Comparison of ENCODE assay signal across 8 mouse cellular contexts in genomic region chr13:24937108-24937838, GRCm38 (mm10). TPM values are rescaled to one million over a fixed set of nuclear protein-coding genes. Genes with fewer than 3 reads are reported as not detected.
A peak's percentile ranks its signal among the peaks of the same experiment; 100 is the strongest.
DNase-seq lines count a peak whose midpoint lies in the region; ATAC-seq lines count a peak whose summit lies in the region.

Gene Aldh5a1, minus strand, starts transcription at chr13:24937661.

- H3K27ac ChIP-seq in brown adipose tissue, adult 24 weeks (replicated peaks; ENCODE audit: low read depth, low read length), result no peak within 1 kb of the TSS
- peak within 1 kb of the TSS; percentile 57; the same call in 1 of the 2 replicates for H3K27ac ChIP-seq in forebrain, embryonic 13.5 days
- peak within 1 kb of the TSS; percentile 82 for H3K27ac ChIP-seq in heart, embryonic 16.5 days (ENCODE audit: low read length)
- peak within 1 kb of the TSS; percentile 24; the same call in 1 of the 2 replicates for H3K27ac ChIP-seq in liver, embryonic 15.5 days (replicated peaks)
- peak within 1 kb of the TSS; percentile 88 for H3K27ac ChIP-seq in neural tube, embryonic 13.5 days (replicated peaks)

- H3K4me1 ChIP-seq in brown adipose tissue, adult 24 weeks (ENCODE audit: control insufficient read depth, insufficient read depth, insufficient read length, low read length), result 0 out of 2 replicates have a peak, but pooled peaks cover 4% of the 10 kb centered on the region
- peaks cover 21% of the 10 kb centered on the region for H3K4me1 ChIP-seq in forebrain, embryonic 13.5 days
- H3K4me1 ChIP-seq in heart, embryonic 16.5 days (ENCODE audit: control insufficient read depth, insufficient read depth, low read length), result peaks cover 12% of the 10 kb centered on the region
- H3K4me1 ChIP-seq in liver, embryonic 15.5 days (replicated peaks), result peaks cover 12% of the 10 kb centered on the region
- peaks cover 27% of the 10 kb centered on the region for H3K4me1 ChIP-seq in neural tube, embryonic 13.5 days (replicated peaks)

- peak within 1 kb of the TSS; percentile 92 for H3K9ac ChIP-seq in forebrain, embryonic 13.5 days
- peak within 1 kb of the TSS; percentile 97 for H3K9ac ChIP-seq in heart, embryonic 16.5 days (ENCODE audit: low read length)
- peak within 1 kb of the TSS; percentile 56 for H3K9ac ChIP-seq in liver, embryonic 15.5 days
- peak within 1 kb of the TSS; percentile 92 for H3K9ac ChIP-seq in neural tube, embryonic 13.5 days

- H3K36me3 ChIP-seq in forebrain, embryonic 13.5 days (ENCODE audit: poor library complexity, severe bottlenecking), result no peaks in the 10 kb centered on the region
- no peaks in the 10 kb centered on the region for H3K36me3 ChIP-seq in heart, embryonic 16.5 days (ENCODE audit: control insufficient read depth, insufficient read depth)
- H3K36me3 ChIP-seq in liver, embryonic 15.5 days (replicated peaks), result no peaks in the 10 kb centered on the region
- no peaks in the 10 kb centered on the region for H3K36me3 ChIP-seq in neural tube, embryonic 13.5 days

- peak; percentile 33 to 59 for DNase-seq in CD8-positive naive resting alpha-beta T cell, adult 2 months (ENCODE audit: low read depth in 2 of 2, low spot score in 2 of 2)
- peak; percentile 82 to 86 for DNase-seq in kidney, postnatal 25 days
- peak; percentile 18 to 30 for DNase-seq in thymus, adult 18-20 months

- WGBS in forebrain, embryonic 13.5 days, result under 1% methylated on average over 75 of the region's 75 CpGs
- under 1% methylated on average over 67 of the region's 75 CpGs for WGBS in heart, embryonic 16.5 days
- WGBS in liver, embryonic 15.5 days (ENCODE audit: insufficient replicate concordance), result 2% methylated on average over 75 of the region's 75 CpGs
- WGBS in neural tube, embryonic 13.5 days, result under 1% methylated on average over 65 of the region's 75 CpGs

- ATAC-seq in forebrain, embryonic 13.5 days, result peak; percentile 89
- ATAC-seq in heart, embryonic 16.5 days (replicated peaks; ENCODE audit: extremely low read depth, insufficient read depth, low FRiP score), result peak; percentile 86
- peak; percentile 59 for ATAC-seq in liver, embryonic 15.5 days (ENCODE audit: insufficient read depth)
- peak; percentile 86 for ATAC-seq in neural tube, embryonic 13.5 days (ENCODE audit: low read depth)

- H3K4me2 ChIP-seq in forebrain, embryonic 13.5 days, result peak within 1 kb of the TSS; percentile 84
- peak within 1 kb of the TSS; percentile 62 for H3K4me2 ChIP-seq in heart, embryonic 16.5 days (ENCODE audit: low read depth, low read length)
- peak within 1 kb of the TSS; percentile 72 for H3K4me2 ChIP-seq in liver, embryonic 15.5 days
- peak within 1 kb of the TSS; percentile 82 for H3K4me2 ChIP-seq in neural tube, embryonic 13.5 days

- H3K9me3 ChIP-seq in forebrain, embryonic 13.5 days (replicated peaks), result no peaks in the 10 kb centered on the region
- H3K9me3 ChIP-seq in heart, embryonic 16.5 days (replicated peaks; ENCODE audit: control insufficient read depth, low read length), result no peaks in the 10 kb centered on the region
- no peaks in the 10 kb centered on the region for H3K9me3 ChIP-seq in liver, embryonic 15.5 days (replicated peaks)
- no peaks in the 10 kb centered on the region for H3K9me3 ChIP-seq in neural tube, embryonic 13.5 days

- 0 out of 2 replicates have a peak, but pooled peaks cover 3% of the 10 kb centered on the region for H3K27me3 ChIP-seq in forebrain, embryonic 13.5 days
- H3K27me3 ChIP-seq in heart, embryonic 16.5 days (ENCODE audit: control insufficient read depth, insufficient read depth, low read length), result no peaks in the 10 kb centered on the region
- H3K27me3 ChIP-seq in liver, embryonic 15.5 days, result peaks cover 55% of the 10 kb centered on the region
- no peaks in the 10 kb centered on the region for H3K27me3 ChIP-seq in neural tube, embryonic 13.5 days

- peak within 1 kb of the TSS; percentile 66 for H3K4me3 ChIP-seq in brown adipose tissue, adult 24 weeks (ENCODE audit: insufficient read depth, low read depth, low read length)
- peak within 1 kb of the TSS; percentile 89 for H3K4me3 ChIP-seq in forebrain, embryonic 13.5 days
- H3K4me3 ChIP-seq in heart, embryonic 16.5 days (ENCODE audit: low read length), result peak within 1 kb of the TSS; percentile 72
- peak within 1 kb of the TSS; percentile 65 for H3K4me3 ChIP-seq in liver, embryonic 15.5 days (replicated peaks)
- H3K4me3 ChIP-seq in neural tube, embryonic 13.5 days, result peak within 1 kb of the TSS; percentile 91

RNA-seq across cellular contexts. Expression of gene Aldh5a1, which starts in this region (rescaled TPM):
- polyA plus RNA-seq in brown adipose tissue, adult 24 weeks (2012; ENCODE audit: insufficient read depth, insufficient read length, missing spikeins), result 16.3 and 18.4 TPM in 2 replicates
- 6.2 and 7.5 TPM in 2 replicates for polyA plus RNA-seq in forebrain, embryonic 13.5 days (2015; fragmentation: Nextera tagmentation; extraction: Ambion mirVana)
- 13.4 and 14.0 TPM in 2 replicates for polyA plus RNA-seq in heart, embryonic 16.5 days (2015; fragmentation: Nextera tagmentation; extraction: Ambion mirVana)
- 3.5 and 4.0 TPM in 2 replicates for polyA plus RNA-seq in liver, embryonic 15.5 days (2015; fragmentation: Nextera tagmentation; extraction: Ambion mirVana)
- polyA plus RNA-seq in neural tube, embryonic 13.5 days (2015; fragmentation: Nextera tagmentation; extraction: Ambion mirVana), result 8.5 and 8.9 TPM in 2 replicates

Comparison
In these comparisons a context has a peak if more than half of its experiments do, and no peak if none do; other contexts are left out.
1. DNase-seq: peak in every context shown above with its lines; median percentile 84 in kidney, postnatal 25 days; 46 in CD8-positive naive resting alpha-beta T cell, adult 2 months; 24 in thymus, adult 18-20 months.